Mouse (Mus musculus) bone marrow macrophage, adult 2 months (primary cell): Measurements from ENCODE around the gene Plpp3.

Source experiments
- CTCF ChIP-seq: IDR thresholded peaks from 2 replicates; pipeline ENCODE4 v1.5.1; 2012; ENCODE audit warnings: low read depth, mild to moderate bottlenecking, low read length, moderate library complexity
- POLR2A ChIP-seq: IDR thresholded peaks from 2 replicates; pipeline ENCODE4 v1.6.1; 2012; ENCODE audit warnings: mild to moderate bottlenecking, low read depth, low read length, borderline replicate concordance

GRCm38 (mm10) chr4:105191550-105191949, 34.4 kb downstream of the Plpp3 start:
- TF ChIP-seq CTCF (no peak), POLR2A (no peak)
